Mouse (Mus musculus): ENCODE data around the gene Adgrg1.

DNA sequence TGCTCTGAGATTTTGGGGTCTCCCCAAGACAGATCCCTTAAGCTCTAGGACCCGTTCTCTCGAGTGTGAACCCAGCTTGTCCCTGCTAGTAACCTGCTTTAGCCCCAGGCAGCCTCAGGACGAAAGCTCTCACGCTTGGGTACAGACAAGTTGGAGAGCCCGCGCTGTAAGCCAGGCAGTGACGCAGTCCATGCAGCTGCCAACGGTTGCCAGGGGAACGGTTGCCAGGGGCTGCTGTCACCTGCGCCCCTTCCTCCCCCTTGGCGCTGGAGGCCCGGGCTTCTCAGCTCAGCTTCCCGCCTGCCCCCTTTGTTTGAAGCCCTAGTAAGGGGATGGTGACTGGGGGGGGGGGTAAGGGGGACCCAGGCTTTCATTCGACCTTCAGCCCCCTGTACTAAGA lies 19.5 kb downstream of the Adgrg1 start:
- TF ChIP-seq POLR2A (IDR thresholded peaks at IDR 0.05; ENCODE audit: extremely low read depth, insufficient read depth, low read length) (no peak), CTCF (IDR thresholded peaks at IDR 0.05; ENCODE audit: low read depth, low read length) (no peak)
